Mouse (Mus musculus) liver, postnatal 0 days (tissue): ENCODE results near the gene Hoxb5.

Source experiments
- CTCF ChIP-seq: sonication (generic); IDR thresholded peaks from 2 replicates; pipeline ENCODE4 v1.5.1; 2016; ENCODE audit warnings: antibody characterized with exemption, low read depth
- EP300 ChIP-seq: IDR thresholded peaks from 2 replicates; pipeline ENCODE4 v1.6.1; 2016; ENCODE audit warnings: antibody characterized with exemption, low read depth, mild to moderate bottlenecking

DNA sequence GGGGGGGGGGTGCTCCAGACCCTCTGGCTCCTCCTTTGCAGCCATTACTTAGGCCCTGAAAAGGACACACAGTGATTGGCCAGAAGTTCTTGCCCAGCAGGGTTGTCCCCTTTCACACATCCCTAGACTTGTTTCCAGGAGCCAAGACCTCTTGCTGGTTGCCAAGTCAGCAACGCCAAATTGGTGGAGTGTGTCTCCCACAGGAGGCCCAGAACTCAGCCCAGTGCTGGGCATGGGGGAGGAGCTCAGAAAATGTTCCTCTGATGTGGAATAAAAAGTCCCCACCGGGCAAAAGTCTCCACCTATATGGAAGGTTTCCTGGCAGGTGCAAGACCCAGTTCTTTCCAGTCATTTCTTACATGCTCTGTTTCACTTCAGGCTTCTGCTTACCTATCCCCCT is 44.1 kb upstream of the Hoxb5 start:
- TF ChIP-seq CTCF (no peak), EP300 (no peak)
